Mouse (Mus musculus) E14TG2a.4 (cell line): Measurements from ENCODE around the gene Kcnk6.

Source experiments
- CTCF ChIP-seq: conservative IDR thresholded peaks from 2 replicates; pipeline ENCODE4 v1.5.1; 2014; ENCODE audit warnings: low read length
- NANOG ChIP-seq: IDR thresholded peaks from 2 replicates; pipeline ENCODE4 v1.6.1; 2014; ENCODE audit warnings: borderline replicate concordance, low read length, mixed read lengths
- POU5F1 ChIP-seq: IDR thresholded peaks from 2 replicates; pipeline ENCODE4 v1.6.1; 2014; ENCODE audit warnings: low read length, borderline replicate concordance

- TF ChIP-seq CTCF (no peak), NANOG (no peak), POU5F1 (no peak)
These were observed 6.8 kb downstream of the Kcnk6 start for GRCm38 (mm10) chr7:29225520-29225919.
